Comparison of ENCODE assay signal across 18 mouse cellular contexts in genomic region chr11:29572656-29573055, GRCm38 (mm10). TPM values are rescaled to one million over a fixed set of nuclear protein-coding genes. Genes with fewer than 3 reads are reported as not detected.
"Had no signal": no experiment of that assay in that cellular context is flagged by ENCODE, and none has a peak within 500 bp of the region (broad histone marks: within the 10 kb centered on the region; RNA-seq: fewer than 3 reads in every experiment).

No protein-coding gene starts in this region.

- H3K27me3 ChIP-seq: neural tube, embryonic 13.5 days; neural tube, embryonic 15.5 days; stomach, embryonic 15.5 days had no signal

- H3K27ac ChIP-seq: neural tube, embryonic 13.5 days; neural tube, embryonic 15.5 days; stomach, embryonic 15.5 days; stomach, postnatal 0 days had no signal

- H3K4me1 ChIP-seq: neural tube, embryonic 13.5 days; neural tube, embryonic 15.5 days; stomach, embryonic 15.5 days had no signal

- H3K9me3 ChIP-seq: neural tube, embryonic 13.5 days; neural tube, embryonic 15.5 days; stomach, embryonic 15.5 days had no signal

- H3K4me3 ChIP-seq: neural tube, embryonic 13.5 days; neural tube, embryonic 15.5 days; stomach, embryonic 15.5 days had no signal

- H3K4me2 ChIP-seq: neural tube, embryonic 13.5 days; neural tube, embryonic 15.5 days; stomach, embryonic 15.5 days had no signal

- H3K9ac ChIP-seq: neural tube, embryonic 13.5 days; neural tube, embryonic 15.5 days; stomach, embryonic 15.5 days had no signal

- H3K36me3 ChIP-seq: neural tube, embryonic 13.5 days; neural tube, embryonic 15.5 days; stomach, embryonic 15.5 days had no signal

- DNase-seq: retina, postnatal 1 day; right cerebral cortex, adult 18-20 months; right cerebral cortex, postnatal 14 days; right cerebral cortex, postnatal 25 days; right cerebral cortex, postnatal 4 days; spleen, adult 18-20 months; thymus, adult 18-20 months; thymus, adult 2 months; thymus, postnatal 14 days; thymus, postnatal 25 days; thymus, postnatal 36 days; thymus, postnatal 4 days had no signal

RNA-seq across cellular contexts. Expression of gene Clhc1, which starts 24.9 kb away (rescaled TPM):
- polyA plus RNA-seq: small intestine, adult 2 months; spleen, adult 2 months; stomach, postnatal 0 days; thymus, adult 2 months had no signal
